Mouse (Mus musculus) lung, postnatal 36 days (tissue): ENCODE measurements around the gene Traf6.
"Not testable (repeated sequence)": the region's sequence is repeated elsewhere in the genome, so short reads cannot be mapped to it uniquely, and the experiment has no call there.

Experiments used
- DNase-seq: peaks from one replicate; pipeline ENCODE4 v3.0.0; 2022; ENCODE audit warnings: mixed read lengths

The Traf6 gene

GRCm38 (mm10) chr2:101695584-101695983 lies 17.4 kb downstream of the Traf6 start:
- no peak for DNase-seq

GRCm38 (mm10) chr2:101699284-101699683 lies 21.1 kb downstream of the Traf6 start:
- no peak for DNase-seq

- peak; percentile 52 for DNase-seq
Measured at GRCm38 (mm10) chr2:101705941-101706485, 27.8 kb downstream of the Traf6 start.

GRCm38 (mm10) chr2:101711608-101712007 lies 33.4 kb downstream of the Traf6 start:
- no peak for DNase-seq

- peak; percentile 78 for DNase-seq
Measured at GRCm38 (mm10) chr2:101715650-101716323, 37.6 kb downstream of the Traf6 start.

- DNase-seq: no peak
Measured at GRCm38 (mm10) chr2:101717162-101717561, 38.9 kb downstream of the Traf6 start.

- peak; percentile 59 for DNase-seq
Measured at GRCm38 (mm10) chr2:101721835-101722234, 43.6 kb downstream of the Traf6 start.

GRCm38 (mm10) chr2:101722370-101723332 lies 44.4 kb downstream of the Traf6 start:
- DNase-seq: peak; percentile 49

GRCm38 (mm10) chr2:101723333-101723881 lies 45.2 kb downstream of the Traf6 start:
- DNase-seq: no peak

GRCm38 (mm10) chr2:101727787-101728186 lies 49.6 kb downstream of the Traf6 start:
- DNase-seq: peak; percentile 9

GRCm38 (mm10) chr2:101729472-101729871 lies 51.2 kb downstream of the Traf6 start:
- DNase-seq: peak; percentile 37

GRCm38 (mm10) chr2:101730972-101731371 lies 52.7 kb downstream of the Traf6 start:
- peak; percentile 40 for DNase-seq

- DNase-seq: peak; percentile 61
Measured at GRCm38 (mm10) chr2:101732777-101733210, 54.6 kb downstream of the Traf6 start.

GRCm38 (mm10) chr2:101733564-101733963 lies 55.3 kb downstream of the Traf6 start:
- peak; percentile 81 for DNase-seq

GRCm38 (mm10) chr2:101739914-101740313 lies 61.7 kb downstream of the Traf6 start:
- peak; percentile 53 for DNase-seq

GRCm38 (mm10) chr2:101741653-101742052 lies 63.4 kb downstream of the Traf6 start:
- DNase-seq: no peak

GRCm38 (mm10) chr2:101742072-101742860 lies 64.0 kb downstream of the Traf6 start:
- no peak for DNase-seq

GRCm38 (mm10) chr2:101745656-101746055 lies 67.4 kb downstream of the Traf6 start:
- DNase-seq: not testable (repeated sequence)

GRCm38 (mm10) chr2:101746537-101746936 lies 68.3 kb downstream of the Traf6 start:
- peak; percentile 71 for DNase-seq
